Mouse (Mus musculus): Measurements from ENCODE around the gene Cldn3. TPM values are rescaled to one million over a fixed set of nuclear protein-coding genes. Genes with fewer than 3 reads are reported as not detected.

Gene Cldn3
- polyA plus RNA-seq, 1 experiment from 2014 or later = 137 TPM

DNA sequence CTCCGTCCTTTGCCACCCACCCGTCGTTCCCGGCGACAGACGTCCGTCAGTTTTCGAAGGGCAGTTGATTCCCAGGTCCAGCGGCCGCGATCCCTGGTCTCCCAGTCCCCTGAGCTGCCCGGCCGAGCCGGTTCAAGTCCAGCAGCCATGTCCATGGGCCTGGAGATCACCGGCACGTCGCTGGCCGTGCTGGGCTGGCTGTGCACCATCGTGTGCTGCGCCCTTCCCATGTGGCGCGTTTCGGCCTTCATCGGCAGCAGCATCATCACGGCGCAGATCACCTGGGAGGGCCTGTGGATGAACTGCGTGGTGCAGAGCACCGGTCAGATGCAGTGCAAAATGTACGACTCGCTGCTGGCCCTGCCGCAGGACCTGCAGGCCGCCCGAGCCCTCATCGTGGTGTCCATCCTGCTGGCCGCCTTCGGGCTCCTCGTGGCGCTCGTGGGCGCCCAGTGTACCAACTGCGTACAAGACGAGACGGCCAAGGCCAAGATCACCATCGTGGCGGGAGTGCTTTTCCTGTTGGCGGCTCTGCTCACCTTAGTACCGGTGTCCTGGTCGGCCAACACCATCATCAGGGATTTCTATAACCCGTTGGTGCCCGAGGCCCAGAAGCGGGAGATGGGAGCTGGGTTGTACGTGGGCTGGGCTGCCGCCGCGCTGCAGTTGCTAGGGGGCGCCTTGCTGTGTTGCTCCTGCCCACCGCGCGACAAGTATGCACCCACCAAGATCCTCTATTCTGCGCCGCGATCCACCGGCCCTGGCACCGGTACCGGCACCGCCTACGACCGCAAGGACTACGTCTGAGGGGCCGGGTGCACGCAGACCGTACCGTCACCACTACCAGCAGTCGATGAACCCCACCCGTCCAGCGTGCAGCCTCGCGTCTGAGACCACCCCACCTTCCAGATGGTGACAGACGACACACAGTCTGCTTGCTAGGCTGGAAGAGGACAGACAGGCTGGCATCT lies 569 bp downstream of the Cldn3 start:
- DNase-seq = peak; percentile 52
- Histone ChIP-seq H3K9me3 (ENCODE audit: low read depth, low read length) (no peaks in the 10 kb centered on the region), H3K27me3 (ENCODE audit: insufficient read depth, low read length) (peaks cover 39% of the 10 kb centered on the region), H3K4me1 (ENCODE audit: insufficient read depth) (no peaks in the 10 kb centered on the region), H3K4me3 (ENCODE audit: low read depth, low read length) (peak overlapping the region; percentile 52), H3K4me2 (peak overlapping the region; percentile 62), H3K9ac (peak overlapping the region; percentile 76), H3K36me3 (ENCODE audit: insufficient read depth) (no peaks in the 10 kb centered on the region), H3K27ac (ENCODE audit: low read depth) (peak overlapping the region; percentile 95)
- TF ChIP-seq CTCF (IDR thresholded peaks at IDR 0.05; ENCODE audit: low read depth) = peak; percentile 39
- WGBS = 4% methylated on average over 79 of the region's 79 CpGs
- ATAC-seq (ENCODE audit: insufficient read depth) = peak; percentile 12; the same call in 1 of the 2 replicates

DNA sequence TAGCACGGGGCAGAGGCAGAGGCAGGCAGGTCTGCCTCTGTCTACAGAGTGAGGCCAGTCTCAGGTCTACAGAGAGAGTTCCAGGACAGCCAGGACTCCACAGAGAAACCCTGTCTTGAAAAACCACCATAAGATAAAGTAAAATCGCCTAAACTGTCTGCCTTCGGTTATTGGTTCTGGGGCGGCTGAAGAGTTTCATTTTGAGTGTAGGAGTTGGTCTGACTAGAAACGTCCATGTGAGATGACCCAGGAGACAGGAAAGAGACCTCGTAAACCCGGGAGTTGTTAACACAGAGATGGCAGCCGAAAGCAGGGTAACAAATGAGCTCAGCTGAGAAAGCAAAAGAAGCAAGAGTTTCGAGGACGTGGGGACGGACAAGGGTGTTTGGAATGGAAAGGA lies 3.2 kb downstream of the Cldn3 start:
- WGBS = 49% methylated on average over 11 of the region's 11 CpGs
- no peaks in the 10 kb centered on the region for H3K36me3 ChIP-seq (ENCODE audit: insufficient read depth)
- no peak for DNase-seq
- H3K4me2 ChIP-seq = peak overlapping the region; percentile 62
- H3K9ac ChIP-seq = peak overlapping the region; percentile 23; the same call in 1 of the 2 replicates
- no peaks in the 10 kb centered on the region for H3K4me1 ChIP-seq (ENCODE audit: insufficient read depth)
- no peaks in the 10 kb centered on the region for H3K9me3 ChIP-seq (ENCODE audit: low read depth, low read length)
- peak overlapping the region; percentile 52 for H3K4me3 ChIP-seq (ENCODE audit: low read depth, low read length)
- no peak for TF ChIP-seq CTCF (IDR thresholded peaks at IDR 0.05; ENCODE audit: low read depth)
- 0 out of 2 replicates have a peak overlapping the region, but pooled peaks have one; percentile 26 for H3K27ac ChIP-seq (ENCODE audit: low read depth)
- ATAC-seq (ENCODE audit: insufficient read depth) = no peak
- peaks cover 39% of the 10 kb centered on the region for H3K27me3 ChIP-seq (ENCODE audit: insufficient read depth, low read length)

DNA sequence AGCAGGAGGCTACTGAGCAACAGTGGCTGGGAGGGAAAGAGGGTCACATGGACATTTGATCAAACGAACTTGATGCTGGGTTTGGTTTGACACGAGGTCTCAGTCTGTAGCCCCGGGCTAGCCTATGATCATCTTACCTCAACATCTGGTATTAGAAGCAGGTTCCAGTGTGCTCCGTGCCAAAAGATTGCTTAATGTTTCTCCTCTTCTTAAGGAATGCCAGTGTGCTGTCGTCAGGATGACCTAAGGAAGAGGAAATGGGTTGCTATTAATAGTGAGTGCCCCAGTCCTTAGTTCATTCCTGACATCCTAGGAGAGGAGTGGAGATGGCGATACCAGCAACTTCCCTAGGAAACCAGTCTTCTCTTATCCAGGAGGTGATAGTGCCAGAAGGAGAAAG lies 3.7 kb downstream of the Cldn3 start:
- Histone ChIP-seq H3K4me3 (ENCODE audit: low read depth, low read length) (no peak overlapping the region), H3K36me3 (ENCODE audit: insufficient read depth) (no peaks in the 10 kb centered on the region), H3K27ac (ENCODE audit: low read depth) (no peak overlapping the region), H3K27me3 (ENCODE audit: insufficient read depth, low read length) (peaks cover 34% of the 10 kb centered on the region), H3K9ac (no peak overlapping the region), H3K4me1 (ENCODE audit: insufficient read depth) (no peaks in the 10 kb centered on the region), H3K4me2 (peak overlapping the region; percentile 62), H3K9me3 (ENCODE audit: low read depth, low read length) (no peaks in the 10 kb centered on the region)
- ATAC-seq (ENCODE audit: insufficient read depth) (no peak), DNase-seq (peak; percentile 47)
- no peak for TF ChIP-seq CTCF (IDR thresholded peaks at IDR 0.05; ENCODE audit: low read depth)
- 44% methylated on average over 6 of the region's 6 CpGs for whole genome bisulfite sequencing

DNA sequence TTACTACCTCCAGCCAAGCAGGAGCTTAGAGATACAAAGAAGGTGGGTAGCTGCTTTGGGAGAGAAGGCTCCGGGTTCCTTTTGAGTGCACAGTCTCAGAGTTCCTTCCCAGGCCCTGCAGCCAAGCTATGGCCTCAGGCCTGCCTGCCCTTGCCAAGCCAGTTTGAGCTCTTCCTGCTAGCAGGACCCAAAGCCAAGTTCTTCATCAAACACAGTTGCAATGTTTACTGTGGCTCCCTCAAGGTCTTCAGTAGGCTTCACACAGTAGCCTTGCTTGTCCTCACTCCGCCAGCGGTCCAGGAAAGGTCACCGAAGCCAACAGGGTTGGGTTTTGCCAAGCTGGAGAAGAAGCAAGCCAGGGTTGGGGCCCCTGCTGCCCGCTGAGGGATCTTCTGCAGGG lies 6.6 kb downstream of the Cldn3 start:
- Histone ChIP-seq H3K27me3 (ENCODE audit: insufficient read depth, low read length) (peaks cover 5% of the 10 kb centered on the region), H3K4me3 (ENCODE audit: low read depth, low read length) (no peak overlapping the region), H3K9me3 (ENCODE audit: low read depth, low read length) (no peaks in the 10 kb centered on the region), H3K9ac (no peak overlapping the region), H3K4me2 (no peak overlapping the region), H3K36me3 (ENCODE audit: insufficient read depth) (no peaks in the 10 kb centered on the region), H3K4me1 (ENCODE audit: insufficient read depth) (no peaks in the 10 kb centered on the region), H3K27ac (ENCODE audit: low read depth) (peak overlapping the region; percentile 36; the same call in 1 of the 2 replicates)
- no peak for TF ChIP-seq CTCF (IDR thresholded peaks at IDR 0.05; ENCODE audit: low read depth)
- ATAC-seq (ENCODE audit: insufficient read depth) = no peak
- 65% methylated on average over 5 of the region's 5 CpGs for WGBS
- DNase-seq = no peak

DNA sequence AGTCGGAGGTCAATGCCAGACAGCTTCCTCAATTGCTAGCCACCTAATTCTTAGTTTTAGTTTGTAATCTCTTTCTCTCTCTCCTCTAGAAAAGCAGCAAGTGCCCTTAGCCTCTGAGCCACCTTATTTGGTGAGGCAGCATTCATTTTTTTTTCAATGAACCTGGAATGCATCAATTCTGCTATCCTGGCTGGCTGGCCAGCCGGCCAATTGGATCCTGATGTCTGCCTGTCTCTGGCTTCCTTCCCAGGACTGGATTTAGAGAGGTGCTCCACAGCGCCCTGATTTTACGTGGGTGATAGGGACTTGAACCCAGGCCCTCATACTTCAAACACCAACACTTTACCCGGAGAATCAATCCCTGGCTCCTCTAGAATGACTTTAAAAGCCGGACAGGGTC lies 12.3 kb downstream of the Cldn3 start:
- Histone ChIP-seq H3K4me2 (no peak overlapping the region), H3K4me1 (ENCODE audit: insufficient read depth) (0 out of 2 replicates have a peak, but pooled peaks cover 11% of the 10 kb centered on the region), H3K9ac (no peak overlapping the region), H3K4me3 (ENCODE audit: low read depth, low read length) (no peak overlapping the region), H3K9me3 (ENCODE audit: low read depth, low read length) (no peaks in the 10 kb centered on the region), H3K27ac (ENCODE audit: low read depth) (peak overlapping the region; percentile 50; the same call in 1 of the 2 replicates), H3K36me3 (ENCODE audit: insufficient read depth) (no peaks in the 10 kb centered on the region), H3K27me3 (ENCODE audit: insufficient read depth, low read length) (no peaks in the 10 kb centered on the region)
- DNase-seq = no peak
- WGBS = 55% methylated on average over 6 of the region's 6 CpGs
- TF ChIP-seq CTCF (IDR thresholded peaks at IDR 0.05; ENCODE audit: low read depth) = no peak
- ATAC-seq (ENCODE audit: insufficient read depth) = no peak

DNA sequence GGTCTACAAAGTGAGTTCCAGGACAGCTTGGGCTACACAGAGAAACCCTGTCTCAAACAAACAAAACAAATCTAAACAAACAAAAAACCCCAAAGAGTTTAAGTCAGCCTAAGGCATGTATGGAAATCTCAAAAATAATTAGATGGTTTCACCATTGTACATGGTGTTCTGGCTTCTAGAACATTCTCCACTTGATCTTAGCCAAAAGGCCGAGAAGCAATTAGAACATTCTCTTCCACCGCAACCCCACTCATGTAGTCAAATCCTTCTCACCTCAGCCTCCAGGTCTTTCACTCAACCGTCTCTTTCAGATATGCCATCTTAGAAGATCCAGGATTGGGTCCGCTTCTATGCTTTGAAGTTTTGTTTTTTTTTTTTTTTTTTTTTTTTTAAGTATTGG lies 13.8 kb downstream of the Cldn3 start:
- no peak for ATAC-seq (ENCODE audit: insufficient read depth)
- 93% methylated on average over 4 of the region's 4 CpGs for WGBS
- Histone ChIP-seq H3K4me1 (ENCODE audit: insufficient read depth) (0 out of 2 replicates have a peak, but pooled peaks cover 11% of the 10 kb centered on the region), H3K4me2 (no peak overlapping the region), H3K4me3 (ENCODE audit: low read depth, low read length) (no peak overlapping the region), H3K27me3 (ENCODE audit: insufficient read depth, low read length) (no peaks in the 10 kb centered on the region), H3K9me3 (ENCODE audit: low read depth, low read length) (no peaks in the 10 kb centered on the region), H3K9ac (no peak overlapping the region), H3K36me3 (ENCODE audit: insufficient read depth) (no peaks in the 10 kb centered on the region), H3K27ac (ENCODE audit: low read depth) (no peak overlapping the region)
- DNase-seq = no peak
- TF ChIP-seq CTCF (IDR thresholded peaks at IDR 0.05; ENCODE audit: low read depth) = no peak

DNA sequence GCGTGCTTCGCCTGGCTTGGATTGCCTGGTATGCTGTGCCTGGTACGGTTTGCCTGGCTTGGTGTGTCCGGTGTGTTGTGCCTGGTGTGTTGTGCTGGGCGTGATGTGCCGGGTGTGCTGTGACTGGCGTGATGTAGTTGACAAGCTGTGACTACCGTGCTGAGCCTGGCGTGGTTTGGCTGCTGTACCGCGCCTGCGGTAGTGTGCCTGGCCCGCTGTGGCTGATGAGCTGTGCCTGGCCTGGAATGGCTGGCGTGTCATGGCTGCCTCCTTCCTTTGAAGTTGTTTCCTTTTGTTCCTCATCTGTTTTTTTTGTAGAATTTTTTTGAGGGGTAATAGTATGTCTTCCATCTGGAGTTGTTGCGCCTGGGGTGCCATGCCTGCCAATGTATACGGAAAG lies 14.7 kb downstream of the Cldn3 start:
- no peak for TF ChIP-seq CTCF (IDR thresholded peaks at IDR 0.05; ENCODE audit: low read depth)
- Histone ChIP-seq H3K36me3 (ENCODE audit: insufficient read depth) (no peaks in the 10 kb centered on the region), H3K9ac (no peak overlapping the region), H3K27me3 (ENCODE audit: insufficient read depth, low read length) (no peaks in the 10 kb centered on the region), H3K4me3 (ENCODE audit: low read depth, low read length) (no peak overlapping the region), H3K9me3 (ENCODE audit: low read depth, low read length) (no peaks in the 10 kb centered on the region), H3K27ac (ENCODE audit: low read depth) (peak overlapping the region; percentile 89), H3K4me1 (ENCODE audit: insufficient read depth) (0 out of 2 replicates have a peak, but pooled peaks cover 11% of the 10 kb centered on the region), H3K4me2 (peak overlapping the region; percentile 39)
- ATAC-seq (ENCODE audit: insufficient read depth) = peak; percentile 29; the same call in 1 of the 2 replicates
- no peak for DNase-seq
- WGBS = 41% methylated on average over 16 of the region's 16 CpGs

All from lung, embryonic 14.5 days (tissue).